Mouse (Mus musculus) CH12.LX (cell line): ENCODE data around the gene Sh3bp5l. TPM values are rescaled to one million over a fixed set of nuclear protein-coding genes. Genes with fewer than 3 reads are reported as not detected.

Experiments
- DNase-seq: peaks from one replicate; pipeline ENCODE4 v3.0.0-alpha.2; 2013; ENCODE audit errors: extremely low read depth
- H3K27ac ChIP-seq: 2 replicates; pipeline ENCODE4 v1.5.1; 2012; ENCODE audit warnings: low read depth, mild to moderate bottlenecking, control low read depth, moderate library complexity; ENCODE audit not compliant: insufficient read depth
- H3K27me3 ChIP-seq: replicated peaks from 2 replicates; pipeline ENCODE3; 2012; ENCODE audit warnings: inconsistent platforms
- H3K36me3 ChIP-seq, 2 experiments: replicated peaks in 1 of 2; 2 replicates each; pipeline versions ENCODE3 to v1.6.1; 2012; ENCODE audit warnings: inconsistent platforms in 1 of 2, low read length in 1 of 2, mild to moderate bottlenecking in 1 of 2, mixed read lengths in 1 of 2, moderate library complexity in 1 of 2; ENCODE audit not compliant: control insufficient read depth in 1 of 2, insufficient read depth in 1 of 2
- H3K4me1 ChIP-seq, 2 experiments: 2 replicates each; pipeline ENCODE4 v1.6.1; 2012; ENCODE audit warnings: inconsistent platforms in 1 of 2, moderate library complexity in 1 of 2; ENCODE audit not compliant: insufficient read depth in 2 of 2, control insufficient read depth in 1 of 2
- H3K4me2 ChIP-seq: 2 replicates; pipeline ENCODE4 v1.6.1; 2012; ENCODE audit warnings: low read depth, mild to moderate bottlenecking, control low read depth; ENCODE audit not compliant: poor library complexity, insufficient read depth, severe bottlenecking
- H3K4me3 ChIP-seq, 3 experiments: fragments of 150-350 bp in 1 of 3; sonication (generic) in 1 of 3; replicated peaks in 1 of 3; 2 replicates each; pipeline versions ENCODE3 to v1.5.1; 2011 to 2012; ENCODE audit warnings: low read depth in 2 of 3, low read length in 2 of 3, mild to moderate bottlenecking in 2 of 3, moderate library complexity in 2 of 3, control low read depth in 1 of 3, improper control_type of control experiment in 1 of 3, inconsistent platforms in 1 of 3, mixed read lengths in 1 of 3; ENCODE audit not compliant: poor library complexity in 1 of 3
- H3K79me2 ChIP-seq: replicated peaks from 2 replicates; pipeline ENCODE4 v1.6.1; 2012; ENCODE audit warnings: mild to moderate bottlenecking, moderate library complexity; ENCODE audit not compliant: control insufficient read depth, poor library complexity, insufficient read depth, severe bottlenecking; ENCODE audit errors: extremely low read depth
- H3K9ac ChIP-seq: 2 replicates; pipeline ENCODE4 v1.6.1; 2012; ENCODE audit warnings: low read depth, mild to moderate bottlenecking, control low read depth, moderate library complexity; ENCODE audit not compliant: insufficient read depth
- H3K9me3 ChIP-seq: replicated peaks from 2 replicates; pipeline ENCODE3; 2012; ENCODE audit warnings: low read length, inconsistent platforms, mixed read lengths
- GABPA ChIP-seq: IDR thresholded peaks from 2 replicates; pipeline ENCODE4 v1.6.1; 2012; ENCODE audit warnings: low read depth, low read length, improper control_type of control experiment, inconsistent platforms; ENCODE audit not compliant: insufficient replicate concordance
- HCFC1 ChIP-seq: IDR thresholded peaks from 2 replicates; pipeline ENCODE4 v1.6.1; 2012; ENCODE audit warnings: low read depth, mild to moderate bottlenecking, inconsistent platforms, low read length, improper control_type of control experiment
- MAFK ChIP-seq: IDR thresholded peaks from 2 replicates; pipeline ENCODE4 v1.6.1; 2011; ENCODE audit warnings: low read length, improper control_type of control experiment; ENCODE audit not compliant: insufficient replicate concordance
- MXI1 ChIP-seq: IDR thresholded peaks from 2 replicates; pipeline ENCODE4 v1.6.1; 2011; ENCODE audit warnings: mild to moderate bottlenecking, low read depth, low read length, improper control_type of control experiment
- PAX5 ChIP-seq: IDR thresholded peaks from 2 replicates; pipeline ENCODE4 v1.6.1; 2012; ENCODE audit warnings: low read length, inconsistent platforms, mixed read lengths
- TCF12 ChIP-seq: IDR thresholded peaks from 2 replicates; pipeline ENCODE4 v1.6.1; 2014; ENCODE audit warnings: low read depth, mild to moderate bottlenecking, inconsistent platforms, low read length, improper control_type of control experiment
- dilution Hi-C: fragments of 300-500 bp; cut with MboI; formaldehyde crosslinking; loops from 2 replicates; pipeline ENCODE4 v1.14.3; 2020; ENCODE audit warnings: low sequenced_read_pairs; ENCODE audit not compliant: extremely low pct_unique_long_range_greater_than_20kb, extremely low pct_ligation_motif_present
- in situ Hi-C: fragments of 300-500 bp; cut with MboI; formaldehyde crosslinking; loops from 3 replicates; pipeline ENCODE4 v1.14.3; 2019; ENCODE audit warnings: low sequenced_read_pairs, low pct_ligation_motif_present, low pct_unique_long_range_greater_than_20kb, mixed read lengths
- polyA plus RNA-seq: library from polyadenylated mRNA; unstranded; fragments of >175 nt; gene quantifications from 2 replicates; pipeline ENCODE4 v1.2.1, GENCODE M21; 2012; ENCODE audit warnings: low read depth; ENCODE audit not compliant: insufficient read length
- total RNA-seq, 2 experiments: library from RNA; depleted of rRNA; stranded (reverse); fragments of 300-350 nt in 1 of 2; fragments of >200 nt in 1 of 2; gene quantifications; 2 replicates each; pipeline ENCODE4 v1.2.3; 2012 to 2014

The Sh3bp5l gene
- total and polyA plus RNA-seq, 3 experiments, result 18.6 to 27.7 (median 22.8) TPM

- H3K27ac ChIP-seq, result no peak overlapping the region
- in situ Hi-C loops, result no loop called here
- no peak overlapping the region for H3K4me3 ChIP-seq
- dilution Hi-C loops, result no loop called here
- DNase-seq, result no peak
- H3K27me3 ChIP-seq, result peaks cover 87% of the 10 kb centered on the region
- H3K79me2 ChIP-seq, result no peaks in the 10 kb centered on the region
- TF ChIP-seq PAX5, result no peak
- no peak for TF ChIP-seq MXI1
- no peak for TF ChIP-seq HCFC1
- no peak for TF ChIP-seq GABPA
- no peak for TF ChIP-seq MAFK
- no peak for TF ChIP-seq TCF12
- no peaks in the 10 kb centered on the region for H3K36me3 ChIP-seq
- H3K9me3 ChIP-seq, result no peaks in the 10 kb centered on the region
- H3K4me2 ChIP-seq, result no peak overlapping the region
- H3K9ac ChIP-seq, result no peak overlapping the region
- H3K4me1 ChIP-seq, result no peaks in the 10 kb centered on the region
Measured at GRCm38 (mm10) chr11:58382471-58382870, 51.9 kb downstream of the Sh3bp5l start.

Other genes starting within 250 kb of the Sh3bp5l start
Only the 20 nearest of the 21 such genes appear.
- gene Gm12248, start 237.6 kb upstream of the Sh3bp5l start, total RNA-seq (2012; rRNA removed), result 0.13 TPM in 1 of 2 replicates, not detected in the other
- not detected in 2 replicates for gene Gm12248, start 237.6 kb upstream of the Sh3bp5l start, total RNA-seq (2014; rRNA removed)
- not detected in 2 replicates for gene Gm12248, start 237.6 kb upstream of the Sh3bp5l start, polyA plus RNA-seq
- 90.2 and 93.8 TPM in 2 replicates for gene Cnot8, start 226.6 kb upstream of the Sh3bp5l start, total RNA-seq (2012; rRNA removed)
- 127 and 134 TPM in 2 replicates for gene Cnot8, start 226.6 kb upstream of the Sh3bp5l start, total RNA-seq (2014; rRNA removed)
- 91.9 and 102 TPM in 2 replicates for gene Cnot8, start 226.6 kb upstream of the Sh3bp5l start, polyA plus RNA-seq
- 88.6 and 101 TPM in 2 replicates for gene Gemin5, start 162.2 kb upstream of the Sh3bp5l start, total RNA-seq (2012; rRNA removed)
- 63.7 and 66.7 TPM in 2 replicates for gene Gemin5, start 162.2 kb upstream of the Sh3bp5l start, total RNA-seq (2014; rRNA removed)
- 81.7 and 89.6 TPM in 2 replicates for gene Gemin5, start 162.2 kb upstream of the Sh3bp5l start, polyA plus RNA-seq
- 89.1 and 112 TPM in 2 replicates for gene Mrpl22, start 159.1 kb upstream of the Sh3bp5l start, total RNA-seq (2012; rRNA removed)
- gene Mrpl22, start 159.1 kb upstream of the Sh3bp5l start, total RNA-seq (2014; rRNA removed), result 115 and 124 TPM in 2 replicates
- 110 and 133 TPM in 2 replicates for gene Mrpl22, start 159.1 kb upstream of the Sh3bp5l start, polyA plus RNA-seq
- 115 and 143 TPM in 2 replicates for gene Igtp, start 131.2 kb upstream of the Sh3bp5l start, total RNA-seq (2012; rRNA removed)
- gene Igtp, start 131.2 kb upstream of the Sh3bp5l start, total RNA-seq (2014; rRNA removed), result 107 and 108 TPM in 2 replicates
- gene Igtp, start 131.2 kb upstream of the Sh3bp5l start, polyA plus RNA-seq, result 66.1 and 70.3 TPM in 2 replicates
- gene Irgm2, start 131.1 kb upstream of the Sh3bp5l start, total RNA-seq (2012; rRNA removed), result 4.3 and 4.7 TPM in 2 replicates
- 3.8 and 4.3 TPM in 2 replicates for gene Irgm2, start 131.1 kb upstream of the Sh3bp5l start, total RNA-seq (2014; rRNA removed)
- 4.7 and 5.2 TPM in 2 replicates for gene Irgm2, start 131.1 kb upstream of the Sh3bp5l start, polyA plus RNA-seq
- gene 4930438A08Rik, start 55.9 kb upstream of the Sh3bp5l start, total RNA-seq (2012; rRNA removed), result not detected in 2 replicates
- gene 4930438A08Rik, start 55.9 kb upstream of the Sh3bp5l start, total RNA-seq (2014; rRNA removed), result not detected in 2 replicates
- gene 4930438A08Rik, start 55.9 kb upstream of the Sh3bp5l start, polyA plus RNA-seq, result not detected in 2 replicates
- 14.7 and 18.7 TPM in 2 replicates for gene Zfp692, start 23.7 kb upstream of the Sh3bp5l start, total RNA-seq (2012; rRNA removed)
- 13.1 and 14.2 TPM in 2 replicates for gene Zfp692, start 23.7 kb upstream of the Sh3bp5l start, total RNA-seq (2014; rRNA removed)
- 17.6 and 17.7 TPM in 2 replicates for gene Zfp692, start 23.7 kb upstream of the Sh3bp5l start, polyA plus RNA-seq
- 34.9 and 43.7 TPM in 2 replicates for gene Zfp672, start 385 bp upstream of the Sh3bp5l start, total RNA-seq (2012; rRNA removed)
- 38.8 and 40.5 TPM in 2 replicates for gene Zfp672, start 385 bp upstream of the Sh3bp5l start, total RNA-seq (2014; rRNA removed)
- gene Zfp672, start 385 bp upstream of the Sh3bp5l start, polyA plus RNA-seq, result 27.4 and 31.2 TPM in 2 replicates
- gene Lypd8, start 48.3 kb downstream of the Sh3bp5l start, total RNA-seq (2012; rRNA removed), result not detected in 2 replicates
- not detected in 2 replicates for gene Lypd8, start 48.3 kb downstream of the Sh3bp5l start, total RNA-seq (2014; rRNA removed)
- gene Lypd8, start 48.3 kb downstream of the Sh3bp5l start, polyA plus RNA-seq, result not detected in 2 replicates
- not detected in 2 replicates for gene 1810065E05Rik, start 90.4 kb downstream of the Sh3bp5l start, total RNA-seq (2012; rRNA removed)
- not detected in 2 replicates for gene 1810065E05Rik, start 90.4 kb downstream of the Sh3bp5l start, total RNA-seq (2014; rRNA removed)
- not detected in 2 replicates for gene 1810065E05Rik, start 90.4 kb downstream of the Sh3bp5l start, polyA plus RNA-seq
- not detected in 2 replicates for gene Gm12253, start 101.8 kb downstream of the Sh3bp5l start, total RNA-seq (2012; rRNA removed)
- not detected in 2 replicates for gene Gm12253, start 101.8 kb downstream of the Sh3bp5l start, total RNA-seq (2014; rRNA removed)
- not detected in 2 replicates for gene Gm12253, start 101.8 kb downstream of the Sh3bp5l start, polyA plus RNA-seq
- not detected in 2 replicates for gene Lypd9, start 122.2 kb downstream of the Sh3bp5l start, total RNA-seq (2012; rRNA removed)
- gene Lypd9, start 122.2 kb downstream of the Sh3bp5l start, total RNA-seq (2014; rRNA removed), result not detected in 2 replicates
- gene Lypd9, start 122.2 kb downstream of the Sh3bp5l start, polyA plus RNA-seq, result not detected in 2 replicates
- gene Olfr30, start 131.5 kb downstream of the Sh3bp5l start, total RNA-seq (2012; rRNA removed), result not detected in 2 replicates
- gene Olfr30, start 131.5 kb downstream of the Sh3bp5l start, total RNA-seq (2014; rRNA removed), result not detected in 2 replicates
- gene Olfr30, start 131.5 kb downstream of the Sh3bp5l start, polyA plus RNA-seq, result not detected in 2 replicates
- not detected in 2 replicates for gene Olfr332, start 161.8 kb downstream of the Sh3bp5l start, total RNA-seq (2012; rRNA removed)
- not detected in 2 replicates for gene Olfr332, start 161.8 kb downstream of the Sh3bp5l start, total RNA-seq (2014; rRNA removed)
- gene Olfr332, start 161.8 kb downstream of the Sh3bp5l start, polyA plus RNA-seq, result not detected in 2 replicates
- not detected in 2 replicates for gene Olfr331, start 171.8 kb downstream of the Sh3bp5l start, total RNA-seq (2012; rRNA removed)
- not detected in 2 replicates for gene Olfr331, start 171.8 kb downstream of the Sh3bp5l start, total RNA-seq (2014; rRNA removed)
- not detected in 2 replicates for gene Olfr331, start 171.8 kb downstream of the Sh3bp5l start, polyA plus RNA-seq
- not detected in 2 replicates for gene Olfr330, start 204.1 kb downstream of the Sh3bp5l start, total RNA-seq (2012; rRNA removed)
- not detected in 2 replicates for gene Olfr330, start 204.1 kb downstream of the Sh3bp5l start, total RNA-seq (2014; rRNA removed)
- not detected in 2 replicates for gene Olfr330, start 204.1 kb downstream of the Sh3bp5l start, polyA plus RNA-seq
- not detected in 2 replicates for gene Olfr329-ps, start 215.7 kb downstream of the Sh3bp5l start, total RNA-seq (2012; rRNA removed)
- not detected in 2 replicates for gene Olfr329-ps, start 215.7 kb downstream of the Sh3bp5l start, total RNA-seq (2014; rRNA removed)
- not detected in 2 replicates for gene Olfr329-ps, start 215.7 kb downstream of the Sh3bp5l start, polyA plus RNA-seq
- not detected in 2 replicates for gene Olfr328, start 224.9 kb downstream of the Sh3bp5l start, total RNA-seq (2012; rRNA removed)
- not detected in 2 replicates for gene Olfr328, start 224.9 kb downstream of the Sh3bp5l start, total RNA-seq (2014; rRNA removed)
- not detected in 2 replicates for gene Olfr328, start 224.9 kb downstream of the Sh3bp5l start, polyA plus RNA-seq
- not detected in 2 replicates for gene Olfr224, start 239.8 kb downstream of the Sh3bp5l start, total RNA-seq (2012; rRNA removed)
- not detected in 2 replicates for gene Olfr224, start 239.8 kb downstream of the Sh3bp5l start, total RNA-seq (2014; rRNA removed)
- gene Olfr224, start 239.8 kb downstream of the Sh3bp5l start, polyA plus RNA-seq, result not detected in 2 replicates